Mouse (Mus musculus): ENCODE results near the gene Dnajb4. TPM values are rescaled to one million over a fixed set of nuclear protein-coding genes. Genes with fewer than 3 reads are reported as not detected.
A peak's percentile ranks its signal among the peaks of the same experiment; 100 is the strongest.
"Not testable (repeated sequence)": the region's sequence is repeated elsewhere in the genome, so short reads cannot be mapped to it uniquely, and the experiment has no call there.

Dnajb4 gene
- polyA plus RNA-seq, 1 experiment from 2014 or later: 26.6 TPM

GRCm38 (mm10) chr3:152202942-152203341, 7.2 kb downstream of the Dnajb4 start:
- no peaks in the 10 kb centered on the region for H3K27me3 ChIP-seq (ENCODE audit: control insufficient read depth, insufficient read depth, low read length)
- no peak overlapping the region for H3K4me3 ChIP-seq (ENCODE audit: low read depth, low read length)
- no peak for ATAC-seq (ENCODE audit: low FRiP score)
- H3K4me1 ChIP-seq (ENCODE audit: control insufficient read depth, insufficient read depth, low read length): no peaks in the 10 kb centered on the region
- H3K4me2 ChIP-seq: no peak overlapping the region
- H3K27ac ChIP-seq (ENCODE audit: low read depth, low read length): no peak overlapping the region
- no peaks in the 10 kb centered on the region for H3K36me3 ChIP-seq (ENCODE audit: control insufficient read depth, insufficient read depth, low read length)
- no peak overlapping the region for H3K9ac ChIP-seq (ENCODE audit: low read length)
- no peaks in the 10 kb centered on the region for H3K9me3 ChIP-seq (ENCODE audit: control insufficient read depth, low read length)
- DNase-seq (ENCODE audit: low spot score, missing footprints): no peak

DNA sequence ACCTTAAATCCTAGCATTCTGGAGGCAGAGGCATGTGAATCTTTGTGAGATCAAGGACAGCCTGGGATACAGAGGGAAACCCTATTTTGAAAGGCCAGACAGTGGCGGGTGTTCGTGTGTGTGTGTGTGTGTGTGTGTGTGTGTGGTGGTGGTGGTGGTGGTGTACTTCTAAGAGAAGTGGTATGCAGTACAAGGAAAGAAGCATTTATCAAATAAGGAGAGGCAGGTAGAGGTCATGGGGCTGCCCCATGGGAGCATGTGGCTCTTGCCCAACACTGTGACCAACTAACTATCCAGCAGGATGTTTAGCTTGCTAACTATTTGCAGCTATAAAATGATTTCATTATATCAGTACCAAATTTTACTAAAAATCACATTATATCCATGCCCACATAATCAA, 8.5 kb downstream of the Dnajb4 start:
- no peaks in the 10 kb centered on the region for H3K36me3 ChIP-seq (ENCODE audit: control insufficient read depth, insufficient read depth, low read length)
- H3K27me3 ChIP-seq (ENCODE audit: control insufficient read depth, insufficient read depth, low read length): no peaks in the 10 kb centered on the region
- no peaks in the 10 kb centered on the region for H3K9me3 ChIP-seq (ENCODE audit: control insufficient read depth, low read length)
- no peak overlapping the region for H3K27ac ChIP-seq (ENCODE audit: low read depth, low read length)
- H3K4me1 ChIP-seq (ENCODE audit: control insufficient read depth, insufficient read depth, low read length): no peaks in the 10 kb centered on the region
- no peak overlapping the region for H3K9ac ChIP-seq (ENCODE audit: low read length)
- DNase-seq (ENCODE audit: low spot score, missing footprints) (no peak), ATAC-seq (ENCODE audit: low FRiP score) (no peak)
- no peak overlapping the region for H3K4me2 ChIP-seq
- no peak overlapping the region for H3K4me3 ChIP-seq (ENCODE audit: low read depth, low read length)
- WGBS: 83% methylated on average over 2 of the region's 2 CpGs

DNA sequence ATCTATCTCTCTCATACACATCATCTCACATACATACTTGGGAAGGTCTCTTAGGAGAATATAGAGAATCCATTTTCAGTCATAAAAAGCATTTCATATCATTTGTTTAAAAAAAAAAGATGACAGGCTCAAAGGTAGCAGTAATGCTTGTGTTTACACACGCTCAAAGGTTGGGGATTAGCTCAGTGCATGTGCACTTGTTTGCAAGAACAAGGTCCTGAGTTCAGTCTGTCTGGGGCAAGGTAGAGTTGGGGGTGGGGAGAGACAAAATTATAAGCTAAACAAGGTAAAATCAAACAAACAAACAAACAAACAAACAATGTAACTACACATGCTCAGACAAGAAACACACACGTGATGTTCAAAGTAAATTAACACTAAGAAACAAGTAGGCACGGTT, 8.9 kb downstream of the Dnajb4 start:
- Histone ChIP-seq H3K4me2 (no peak overlapping the region), H3K4me3 (ENCODE audit: low read depth, low read length) (no peak overlapping the region), H3K4me1 (ENCODE audit: control insufficient read depth, insufficient read depth, low read length) (no peaks in the 10 kb centered on the region), H3K36me3 (ENCODE audit: control insufficient read depth, insufficient read depth, low read length) (no peaks in the 10 kb centered on the region), H3K27ac (ENCODE audit: low read depth, low read length) (no peak overlapping the region), H3K9ac (ENCODE audit: low read length) (no peak overlapping the region), H3K27me3 (ENCODE audit: control insufficient read depth, insufficient read depth, low read length) (no peaks in the 10 kb centered on the region), H3K9me3 (ENCODE audit: control insufficient read depth, low read length) (no peaks in the 10 kb centered on the region)
- ATAC-seq (ENCODE audit: low FRiP score): no peak
- DNase-seq (ENCODE audit: low spot score, missing footprints): no peak
- 86% methylated on average over 3 of the region's 3 CpGs for WGBS

- ATAC-seq (ENCODE audit: low FRiP score) (no peak; the same call in 1 of the 2 replicates), DNase-seq (ENCODE audit: low spot score, missing footprints) (no peak)
- no peak overlapping the region for H3K27ac ChIP-seq (ENCODE audit: low read depth, low read length)
- H3K4me1 ChIP-seq (ENCODE audit: control insufficient read depth, insufficient read depth, low read length): no peaks in the 10 kb centered on the region
- 62% methylated on average over 3 of the region's 3 CpGs for WGBS
- H3K27me3 ChIP-seq (ENCODE audit: control insufficient read depth, insufficient read depth, low read length): no peaks in the 10 kb centered on the region
- H3K9me3 ChIP-seq (ENCODE audit: control insufficient read depth, low read length): no peaks in the 10 kb centered on the region
- no peaks in the 10 kb centered on the region for H3K36me3 ChIP-seq (ENCODE audit: control insufficient read depth, insufficient read depth, low read length)
- no peak overlapping the region for H3K9ac ChIP-seq (ENCODE audit: low read length)
- H3K4me2 ChIP-seq: no peak overlapping the region
- H3K4me3 ChIP-seq (ENCODE audit: low read depth, low read length): no peak overlapping the region
These were observed 11.0 kb downstream of the Dnajb4 start for GRCm38 (mm10) chr3:152199125-152199524.

DNA sequence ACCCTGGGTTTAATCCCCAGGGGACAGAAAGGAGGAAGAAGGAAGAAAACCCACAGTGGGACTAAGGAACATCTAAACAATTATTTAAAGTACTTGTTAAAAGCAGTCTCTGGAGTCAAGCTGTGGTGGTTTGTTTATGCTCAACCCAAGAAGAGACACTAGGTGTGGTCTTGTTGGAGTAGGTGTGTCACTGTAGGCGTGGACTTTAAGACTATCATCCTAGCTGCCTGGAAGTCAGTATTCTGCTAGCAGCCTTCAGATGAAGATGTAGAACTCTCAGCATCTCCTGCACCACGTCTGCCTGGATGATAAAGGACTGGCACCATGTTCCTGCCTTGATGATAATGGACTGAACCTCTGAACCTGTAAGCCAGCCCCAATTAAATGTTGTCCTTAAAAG, 12.9 kb downstream of the Dnajb4 start:
- H3K9me3 ChIP-seq (ENCODE audit: control insufficient read depth, low read length); H3K4me2 ChIP-seq; H3K4me1 ChIP-seq (ENCODE audit: control insufficient read depth, insufficient read depth, low read length); H3K27me3 ChIP-seq (ENCODE audit: control insufficient read depth, insufficient read depth, low read length); ATAC-seq (ENCODE audit: low FRiP score); H3K27ac ChIP-seq (ENCODE audit: low read depth, low read length); DNase-seq (ENCODE audit: low spot score, missing footprints); H3K36me3 ChIP-seq (ENCODE audit: control insufficient read depth, insufficient read depth, low read length); H3K9ac ChIP-seq (ENCODE audit: low read length); H3K4me3 ChIP-seq (ENCODE audit: low read depth, low read length): not testable (repeated sequence)
- WGBS: 40% methylated on average over 2 of the region's 2 CpGs

GRCm38 (mm10) chr3:152193635-152194097, 16.4 kb downstream of the Dnajb4 start:
- Histone ChIP-seq H3K27ac (ENCODE audit: low read depth, low read length) (peak overlapping the region; percentile 35; the same call in 1 of the 2 replicates), H3K9me3 (ENCODE audit: control insufficient read depth, low read length) (no peaks in the 10 kb centered on the region), H3K4me1 (ENCODE audit: control insufficient read depth, insufficient read depth, low read length) (peaks cover 3% of the 10 kb centered on the region), H3K36me3 (ENCODE audit: control insufficient read depth, insufficient read depth, low read length) (no peaks in the 10 kb centered on the region), H3K4me2 (peak overlapping the region; percentile 59), H3K9ac (ENCODE audit: low read length) (peak overlapping the region; percentile 59), H3K27me3 (ENCODE audit: control insufficient read depth, insufficient read depth, low read length) (no peaks in the 10 kb centered on the region), H3K4me3 (ENCODE audit: low read depth, low read length) (peak overlapping the region; percentile 37)
- ATAC-seq (ENCODE audit: low FRiP score): peak; percentile 96
- 1% methylated on average over 17 of the region's 17 CpGs for WGBS
- DNase-seq (ENCODE audit: low spot score, missing footprints): peak; percentile 95

DNA sequence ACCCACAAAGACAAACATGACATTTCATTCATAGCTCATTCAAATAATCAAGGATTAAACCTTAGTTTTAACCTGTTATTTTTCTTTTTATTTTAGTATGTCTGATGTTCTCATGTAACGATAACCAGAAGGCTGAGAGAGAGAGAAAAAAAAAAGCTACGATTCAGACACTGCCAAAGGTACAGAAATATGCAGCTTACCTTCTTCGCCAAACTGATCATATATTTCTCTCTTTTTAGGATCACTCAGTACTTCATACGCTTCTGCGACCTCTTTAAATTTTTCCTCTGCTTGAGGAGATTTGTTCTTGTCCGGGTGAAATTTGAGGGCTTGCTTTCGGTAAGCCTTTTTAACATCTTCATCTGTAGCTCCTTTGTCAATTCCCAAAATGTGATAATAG, 16.9 kb downstream of the Dnajb4 start:
- WGBS: 16% methylated on average over 7 of the region's 7 CpGs
- no peak for DNase-seq (ENCODE audit: low spot score, missing footprints)

DNA sequence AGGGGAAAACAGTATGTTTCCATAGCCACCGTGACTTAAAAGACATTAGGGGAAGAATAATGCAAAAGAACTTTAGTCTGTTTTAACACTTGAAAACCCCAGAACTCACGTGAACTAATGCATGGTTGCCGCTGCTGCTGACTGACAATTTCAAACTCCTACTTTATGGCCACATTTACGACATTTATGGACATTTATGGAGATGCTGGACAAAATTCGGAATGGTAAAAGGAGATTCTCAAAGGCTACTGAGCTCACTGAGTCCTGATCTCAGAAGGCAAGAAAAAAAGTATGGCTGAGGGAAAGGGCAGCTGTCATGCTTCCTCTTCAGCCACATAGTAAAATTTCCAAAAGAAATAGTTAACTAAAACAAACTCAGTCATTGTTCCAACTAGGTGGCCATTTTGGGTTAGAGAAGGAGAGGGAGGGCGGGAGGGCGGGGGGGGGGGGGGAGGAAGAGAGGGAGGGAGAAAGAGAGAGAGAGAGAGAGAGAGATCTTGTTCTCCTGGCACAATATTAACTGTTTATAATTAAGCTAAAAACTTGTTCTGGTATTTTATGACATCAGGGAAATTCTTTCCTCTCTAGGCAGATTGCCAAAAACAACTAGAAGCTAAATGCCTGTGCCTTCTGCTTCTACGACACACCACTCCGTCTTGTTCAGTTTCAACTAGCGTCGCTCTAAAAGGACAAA, 17.7 kb downstream of the Dnajb4 start:
- Histone ChIP-seq H3K4me2 (peak overlapping the region; percentile 32), H3K27me3 (ENCODE audit: control insufficient read depth, insufficient read depth, low read length) (no peaks in the 10 kb centered on the region), H3K36me3 (ENCODE audit: control insufficient read depth, insufficient read depth, low read length) (no peaks in the 10 kb centered on the region), H3K9ac (ENCODE audit: low read length) (peak overlapping the region; percentile 12; the same call in 1 of the 2 replicates), H3K4me1 (ENCODE audit: control insufficient read depth, insufficient read depth, low read length) (peaks cover 3% of the 10 kb centered on the region), H3K27ac (ENCODE audit: low read depth, low read length) (no peak overlapping the region), H3K4me3 (ENCODE audit: low read depth, low read length) (0 out of 2 replicates have a peak overlapping the region, but pooled peaks have one; percentile 5), H3K9me3 (ENCODE audit: control insufficient read depth, low read length) (no peaks in the 10 kb centered on the region)
- no peak for ATAC-seq (ENCODE audit: low FRiP score)
- no peak for DNase-seq (ENCODE audit: low spot score, missing footprints)
- WGBS: 67% methylated on average over 10 of the region's 11 CpGs

More for the DNA sequence above, 16.9 kb downstream of the Dnajb4 start:
- Histone ChIP-seq H3K4me1 (ENCODE audit: control insufficient read depth, insufficient read depth, low read length) (peaks cover 3% of the 10 kb centered on the region), H3K4me3 (ENCODE audit: low read depth, low read length) (peak overlapping the region; percentile 37), H3K27me3 (ENCODE audit: control insufficient read depth, insufficient read depth, low read length) (no peaks in the 10 kb centered on the region), H3K9ac (ENCODE audit: low read length) (peak overlapping the region; percentile 59), H3K4me2 (peak overlapping the region; percentile 59), H3K36me3 (ENCODE audit: control insufficient read depth, insufficient read depth, low read length) (no peaks in the 10 kb centered on the region), H3K27ac (ENCODE audit: low read depth, low read length) (peak overlapping the region; percentile 35; the same call in 1 of the 2 replicates), H3K9me3 (ENCODE audit: control insufficient read depth, low read length) (no peaks in the 10 kb centered on the region)
- ATAC-seq (ENCODE audit: low FRiP score): no peak; the same call in 1 of the 2 replicates

- no peak for ATAC-seq (ENCODE audit: low FRiP score)
- H3K9ac ChIP-seq (ENCODE audit: low read length): peak overlapping the region; percentile 12; the same call in 1 of the 2 replicates
These were observed 18.3 kb downstream of the Dnajb4 start for GRCm38 (mm10) chr3:152191791-152192237.

More at GRCm38 (mm10) chr3:152191791-152192237, 18.3 kb downstream of the Dnajb4 start:
- H3K27ac ChIP-seq (ENCODE audit: low read depth, low read length): no peak overlapping the region
- no peak for DNase-seq (ENCODE audit: low spot score, missing footprints)
- no peaks in the 10 kb centered on the region for H3K36me3 ChIP-seq (ENCODE audit: control insufficient read depth, insufficient read depth, low read length)
- H3K4me3 ChIP-seq (ENCODE audit: low read depth, low read length): no peak overlapping the region
- H3K4me2 ChIP-seq: peak overlapping the region; percentile 32
- 58% methylated on average over 6 of the region's 6 CpGs for WGBS
- peaks cover 3% of the 10 kb centered on the region for H3K4me1 ChIP-seq (ENCODE audit: control insufficient read depth, insufficient read depth, low read length)
- H3K9me3 ChIP-seq (ENCODE audit: control insufficient read depth, low read length): no peaks in the 10 kb centered on the region
- no peaks in the 10 kb centered on the region for H3K27me3 ChIP-seq (ENCODE audit: control insufficient read depth, insufficient read depth, low read length)

Measured in midbrain, embryonic 11.5 days (tissue).